Mouse (Mus musculus) stomach, embryonic 15.5 days (tissue): ENCODE measurements at regions not wholly inside any gene's neighbourhood (a gene's known extent, or its start where the extent isn't known, plus 50 kb on each side); places are given as distances from the start of the nearest gene placed in this dataset.

ENCODE experiments used
- ATAC-seq: fragments of 200-750 bp; cut with Nextera tagmentation; 2 replicates; pipeline ENCODE4 v1.8.0; 2017; ENCODE audit warnings: low read depth, moderate number of reproducible peaks, moderate TSS enrichment; ENCODE audit not compliant: insufficient read depth, low FRiP score
- H3K27ac ChIP-seq: fragments of 300-500 bp; sonication (generic); 2 replicates; pipeline ENCODE4 v1.5.1; 2015; ENCODE audit warnings: mild to moderate bottlenecking, inconsistent platforms
- H3K27me3 ChIP-seq: fragments of 300-500 bp; sonication (generic); replicated peaks from 2 replicates; pipeline ENCODE4 v1.6.1; 2015; ENCODE audit warnings: inconsistent platforms
- H3K36me3 ChIP-seq: fragments of 300-500 bp; sonication (generic); 2 replicates; pipeline ENCODE4 v1.6.1; 2015; ENCODE audit warnings: inconsistent platforms
- H3K4me1 ChIP-seq: fragments of 300-500 bp; sonication (generic); 2 replicates; pipeline ENCODE4 v1.6.1; 2015; ENCODE audit warnings: inconsistent platforms
- H3K4me2 ChIP-seq: fragments of 300-500 bp; sonication (generic); 2 replicates; pipeline ENCODE4 v1.6.1; 2015; ENCODE audit warnings: mild to moderate bottlenecking, inconsistent platforms
- H3K4me3 ChIP-seq: fragments of 300-500 bp; sonication (generic); replicated peaks from 2 replicates; pipeline ENCODE4 v1.5.1; 2015; ENCODE audit warnings: inconsistent platforms
- H3K9ac ChIP-seq: fragments of 300-500 bp; sonication (generic); 2 replicates; pipeline ENCODE4 v1.6.1; 2015; ENCODE audit warnings: inconsistent platforms
- H3K9me3 ChIP-seq: fragments of 300-500 bp; sonication (generic); 2 replicates; pipeline ENCODE4 v1.6.1; 2016; ENCODE audit warnings: inconsistent platforms
- WGBS: fragments of 180-500 bp; shearing (Covaris S2); methylation state at CpG from one replicate; pipeline ENCODE4 v1.1.7; 2015; 5-methylcytosine and 5-hydroxymethylcytosine counted together

DNA sequence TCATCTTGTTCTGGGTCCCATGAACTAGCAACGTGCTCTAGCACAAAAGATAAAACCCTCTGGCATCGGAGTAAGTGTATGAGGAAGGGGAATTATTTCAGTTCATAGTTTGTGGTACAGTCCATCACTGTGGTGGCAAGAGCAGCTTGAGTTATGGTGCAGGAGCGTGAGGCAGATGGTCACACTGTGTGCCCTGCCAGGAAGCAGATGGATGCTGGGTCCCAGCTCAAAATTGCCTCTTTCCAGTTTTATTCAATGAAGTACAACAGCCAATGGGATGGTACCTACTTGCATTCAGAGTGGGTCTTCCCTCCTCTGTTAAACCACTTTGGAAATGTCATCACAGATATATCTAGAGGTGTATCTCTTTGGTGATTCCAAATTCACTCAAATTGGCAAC lies 551.7 kb upstream of the Id4 start:
- ATAC-seq, result no peak
- Histone ChIP-seq H3K27me3 (no peaks in the 10 kb centered on the region), H3K4me1 (no peaks in the 10 kb centered on the region), H3K27ac (no peak overlapping the region), H3K4me3 (no peak overlapping the region), H3K4me2 (no peak overlapping the region), H3K9ac (no peak overlapping the region), H3K9me3 (no peaks in the 10 kb centered on the region), H3K36me3 (no peaks in the 10 kb centered on the region)
- 86% methylated on average over 3 of the region's 3 CpGs for WGBS

DNA sequence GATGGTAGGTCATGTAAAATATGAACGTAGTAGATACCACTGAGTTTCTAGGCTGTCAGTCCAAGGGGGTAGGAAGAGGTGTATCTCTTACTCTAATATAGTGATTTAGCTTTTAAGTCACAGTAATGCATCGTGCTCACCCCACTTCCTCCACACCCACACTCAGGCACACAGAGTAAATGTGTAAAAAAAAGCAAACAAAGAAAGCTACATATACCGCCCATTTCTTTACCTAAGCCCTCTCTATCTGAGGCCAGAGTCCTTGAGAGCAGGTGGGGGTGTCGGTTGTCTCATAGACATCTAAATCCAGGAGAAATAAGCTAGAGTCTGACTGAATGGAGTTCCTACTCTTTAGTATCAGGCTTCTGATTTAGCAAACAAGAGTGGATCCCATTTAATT lies 548.5 kb upstream of the Id4 start:
- no peaks in the 10 kb centered on the region for H3K36me3 ChIP-seq
- H3K9me3 ChIP-seq, result no peaks in the 10 kb centered on the region
- no peaks in the 10 kb centered on the region for H3K4me1 ChIP-seq
- ATAC-seq, result peak; percentile 92
- H3K4me3 ChIP-seq, result no peak overlapping the region
- H3K27me3 ChIP-seq, result no peaks in the 10 kb centered on the region
- 55% methylated on average over 4 of the region's 4 CpGs for WGBS
- H3K27ac ChIP-seq, result no peak overlapping the region
- H3K9ac ChIP-seq, result no peak overlapping the region
- no peak overlapping the region for H3K4me2 ChIP-seq

DNA sequence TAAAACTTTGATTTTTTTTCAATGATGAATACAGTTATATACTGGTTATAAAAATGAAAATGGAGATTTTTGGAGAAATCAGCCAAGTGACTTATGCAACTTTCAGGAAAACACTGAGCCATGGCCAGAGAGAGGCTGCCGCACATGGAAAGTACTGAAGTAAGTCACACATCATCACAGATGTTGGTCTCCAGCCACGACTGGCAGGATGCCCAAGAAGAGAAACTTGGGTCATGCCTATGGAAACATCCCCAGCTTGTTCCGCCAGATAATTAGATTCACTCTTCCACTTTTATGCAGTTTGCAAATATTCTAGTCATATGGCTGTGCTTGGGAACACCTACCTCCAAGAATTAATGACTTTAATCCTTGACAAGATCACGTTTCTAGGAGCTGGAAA lies 544.8 kb upstream of the Id4 start:
- no peak overlapping the region for H3K4me3 ChIP-seq
- H3K4me2 ChIP-seq, result no peak overlapping the region
- H3K9me3 ChIP-seq, result no peaks in the 10 kb centered on the region
- no peaks in the 10 kb centered on the region for H3K4me1 ChIP-seq
- no peak overlapping the region for H3K9ac ChIP-seq
- no peak for ATAC-seq
- 55% methylated on average over 4 of the region's 4 CpGs for WGBS
- no peak overlapping the region for H3K27ac ChIP-seq
- H3K27me3 ChIP-seq, result no peaks in the 10 kb centered on the region
- H3K36me3 ChIP-seq, result no peaks in the 10 kb centered on the region

DNA sequence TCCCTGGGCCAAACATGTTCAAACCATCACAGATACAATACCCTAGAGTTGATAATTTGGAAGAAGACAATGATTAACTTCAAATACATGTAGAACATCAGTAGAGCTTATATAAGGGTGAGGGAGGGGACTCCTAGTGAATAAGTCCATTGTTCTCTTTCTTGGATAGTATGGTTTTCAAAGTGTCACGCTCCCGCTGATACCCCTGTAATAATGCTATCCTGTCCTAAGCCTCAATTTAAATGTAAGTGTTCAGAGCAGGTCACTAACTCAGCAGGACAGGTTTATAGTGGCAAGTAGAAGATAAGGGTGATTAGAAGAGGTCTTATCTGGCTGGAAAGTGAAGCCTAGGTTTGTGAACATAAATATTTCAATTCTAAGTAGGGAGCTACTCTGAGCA lies 540.4 kb upstream of the Id4 start:
- H3K9ac ChIP-seq, result no peak overlapping the region
- no peak for ATAC-seq
- no peaks in the 10 kb centered on the region for H3K36me3 ChIP-seq
- no peaks in the 10 kb centered on the region for H3K27me3 ChIP-seq
- no peak overlapping the region for H3K27ac ChIP-seq
- WGBS, result 86% methylated on average over 2 of the region's 2 CpGs
- no peaks in the 10 kb centered on the region for H3K4me1 ChIP-seq
- no peak overlapping the region for H3K4me2 ChIP-seq
- H3K4me3 ChIP-seq, result no peak overlapping the region
- no peaks in the 10 kb centered on the region for H3K9me3 ChIP-seq

DNA sequence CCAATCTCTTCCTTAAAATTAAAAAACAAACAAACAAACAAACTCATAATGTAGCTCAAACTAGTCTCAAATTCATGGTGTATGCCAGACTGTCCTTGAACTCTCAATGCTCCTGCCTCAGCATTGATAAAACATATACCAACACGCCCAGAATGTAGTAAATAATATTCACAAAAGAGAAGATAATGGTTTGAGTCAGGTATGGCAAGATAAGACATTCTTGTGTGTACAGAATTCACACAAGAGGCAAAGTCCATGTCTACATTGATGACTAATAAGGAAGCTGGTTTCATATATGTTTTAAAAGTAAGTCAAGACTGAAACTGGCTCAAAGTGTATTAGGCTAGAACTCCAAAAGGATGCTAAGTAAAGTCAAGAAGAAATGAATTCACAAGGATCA lies 526.6 kb upstream of the Id4 start:
- Histone ChIP-seq H3K4me3 (no peak overlapping the region), H3K27me3 (no peaks in the 10 kb centered on the region), H3K36me3 (no peaks in the 10 kb centered on the region), H3K4me2 (no peak overlapping the region), H3K4me1 (no peaks in the 10 kb centered on the region), H3K9ac (no peak overlapping the region), H3K27ac (no peak overlapping the region), H3K9me3 (no peaks in the 10 kb centered on the region)
- no peak for ATAC-seq
- 43% methylated on average over 1 of the region's 1 CpGs for WGBS

DNA sequence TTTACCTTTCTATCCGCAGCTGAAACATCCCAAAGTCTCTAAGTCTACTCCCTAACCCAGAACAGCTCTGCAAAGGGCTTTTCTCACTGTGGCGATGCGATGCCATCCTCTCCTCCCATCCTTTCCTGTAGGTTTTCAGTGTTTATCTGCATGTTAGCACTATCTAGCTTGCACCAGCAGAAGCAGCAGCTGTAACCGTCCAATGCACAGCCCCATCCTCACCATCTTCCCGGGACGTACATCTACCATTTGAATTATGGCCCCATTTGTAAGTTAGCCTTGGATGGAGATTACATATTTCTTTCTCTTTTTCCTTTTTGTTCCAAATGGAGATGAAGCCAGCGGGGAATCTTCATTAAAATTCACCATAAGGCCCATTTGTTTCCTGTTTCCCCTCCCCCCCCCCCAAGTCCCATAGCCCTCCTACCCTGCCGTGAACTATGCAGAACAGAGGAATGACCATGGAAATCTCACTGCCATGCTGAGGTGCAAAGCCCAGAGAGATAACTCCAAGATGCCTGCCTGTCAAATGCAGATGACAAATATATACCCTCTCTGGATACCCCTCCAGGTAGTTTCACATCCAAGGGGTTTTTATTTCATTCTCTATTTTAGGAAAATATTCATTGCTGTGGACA lies 525.5 kb upstream of the Id4 start:
- no peak for ATAC-seq
- H3K36me3 ChIP-seq, result no peaks in the 10 kb centered on the region
- no peaks in the 10 kb centered on the region for H3K27me3 ChIP-seq
- no peak overlapping the region for H3K4me2 ChIP-seq
- WGBS, result 66% methylated on average over 8 of the region's 8 CpGs
- H3K9me3 ChIP-seq, result no peaks in the 10 kb centered on the region
- no peak overlapping the region for H3K27ac ChIP-seq
- no peak overlapping the region for H3K9ac ChIP-seq
- H3K4me3 ChIP-seq, result no peak overlapping the region
- no peaks in the 10 kb centered on the region for H3K4me1 ChIP-seq

DNA sequence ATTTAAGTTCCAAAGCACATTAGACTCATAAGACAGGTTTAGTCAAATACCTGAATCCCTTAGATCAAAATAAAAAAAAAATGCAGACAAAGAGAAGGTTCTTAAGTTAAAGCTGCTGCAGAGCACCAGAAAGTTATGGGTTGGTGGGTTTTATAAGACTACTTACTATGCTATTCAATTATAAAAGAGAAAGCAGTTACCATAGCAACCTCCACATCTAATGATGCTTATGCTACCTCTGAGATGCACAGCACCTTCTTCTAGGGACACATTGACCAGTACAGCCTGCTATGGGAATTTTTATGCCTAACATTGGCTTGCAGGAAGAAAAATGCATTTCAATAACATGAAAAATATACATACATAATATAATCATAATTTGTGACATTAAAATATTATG lies 512.1 kb upstream of the Id4 start:
- Histone ChIP-seq H3K4me2 (no peak overlapping the region), H3K4me1 (no peaks in the 10 kb centered on the region), H3K9me3 (no peaks in the 10 kb centered on the region), H3K36me3 (no peaks in the 10 kb centered on the region), H3K9ac (no peak overlapping the region), H3K27me3 (no peaks in the 10 kb centered on the region), H3K4me3 (no peak overlapping the region), H3K27ac (no peak overlapping the region)
- no peak for ATAC-seq

DNA sequence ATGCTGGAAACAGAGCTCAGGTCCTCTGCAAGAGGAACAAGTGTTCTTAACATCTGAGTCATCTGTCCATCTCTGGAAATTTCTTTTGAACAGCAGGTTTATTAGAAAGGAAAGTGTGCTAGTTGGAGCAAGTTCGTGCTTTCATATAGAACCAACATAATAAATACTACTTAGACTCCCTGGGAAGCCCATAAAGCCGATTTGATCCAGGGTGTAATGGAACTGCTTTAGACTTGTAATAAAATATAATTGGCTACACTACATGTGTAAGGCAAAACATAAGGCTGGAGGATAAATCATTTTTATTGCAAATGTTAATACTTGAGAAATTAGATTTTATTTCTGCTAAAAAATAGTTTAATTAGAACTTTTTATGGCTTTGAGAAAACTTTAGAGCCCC lies 510.0 kb upstream of the Id4 start:
- H3K27ac ChIP-seq, result no peak overlapping the region
- no peaks in the 10 kb centered on the region for H3K9me3 ChIP-seq
- ATAC-seq, result no peak
- no peaks in the 10 kb centered on the region for H3K36me3 ChIP-seq
- H3K4me3 ChIP-seq, result no peak overlapping the region
- no peak overlapping the region for H3K4me2 ChIP-seq
- no peaks in the 10 kb centered on the region for H3K4me1 ChIP-seq
- no peaks in the 10 kb centered on the region for H3K27me3 ChIP-seq
- no peak overlapping the region for H3K9ac ChIP-seq
- 79% methylated on average over 2 of the region's 2 CpGs for WGBS

DNA sequence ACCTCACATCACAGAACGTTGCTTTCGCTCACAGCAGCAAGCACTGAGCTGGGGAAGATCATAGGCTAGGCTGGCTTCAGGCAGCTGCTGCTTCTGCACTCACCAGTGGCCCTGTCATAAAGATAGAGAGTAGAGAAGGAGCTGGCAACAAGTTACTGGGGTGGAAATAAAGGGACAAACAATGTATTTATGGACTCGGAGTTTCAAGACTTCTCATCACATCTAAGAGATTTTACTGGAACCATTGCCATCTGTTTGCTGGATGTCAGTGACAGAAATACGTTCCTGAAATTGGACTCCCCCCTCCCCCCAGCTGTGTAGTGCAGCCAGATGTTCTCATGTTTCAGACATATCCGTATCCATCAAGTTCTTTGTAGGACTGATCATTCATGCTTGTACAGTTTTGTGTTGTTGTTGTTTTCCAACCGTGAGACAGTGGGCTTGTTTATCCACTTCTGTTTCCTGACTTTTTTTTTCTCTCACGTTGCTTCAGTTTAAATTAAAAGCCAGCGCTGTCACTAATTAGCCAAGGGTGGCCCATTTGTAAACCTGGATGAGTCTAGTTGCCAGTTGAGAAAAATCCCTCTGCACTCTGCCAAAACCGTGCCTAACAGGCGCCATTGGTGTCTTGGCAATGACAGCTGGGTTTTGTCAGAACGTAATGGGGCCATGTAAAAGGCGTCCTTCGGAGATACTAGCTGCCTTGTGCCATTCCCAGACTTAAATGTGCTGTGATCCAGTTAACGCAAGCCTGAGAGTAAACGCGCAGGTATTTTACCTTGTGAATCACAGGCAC lies 496.0 kb upstream of the Id4 start:
- H3K27ac ChIP-seq, result no peak overlapping the region
- H3K4me3 ChIP-seq, result no peak overlapping the region
- no peak overlapping the region for H3K4me2 ChIP-seq
- no peaks in the 10 kb centered on the region for H3K27me3 ChIP-seq
- no peaks in the 10 kb centered on the region for H3K36me3 ChIP-seq
- no peak overlapping the region for H3K9ac ChIP-seq
- 52% methylated on average over 16 of the region's 16 CpGs for WGBS
- no peaks in the 10 kb centered on the region for H3K9me3 ChIP-seq
- no peak for ATAC-seq
- H3K4me1 ChIP-seq, result no peaks in the 10 kb centered on the region

DNA sequence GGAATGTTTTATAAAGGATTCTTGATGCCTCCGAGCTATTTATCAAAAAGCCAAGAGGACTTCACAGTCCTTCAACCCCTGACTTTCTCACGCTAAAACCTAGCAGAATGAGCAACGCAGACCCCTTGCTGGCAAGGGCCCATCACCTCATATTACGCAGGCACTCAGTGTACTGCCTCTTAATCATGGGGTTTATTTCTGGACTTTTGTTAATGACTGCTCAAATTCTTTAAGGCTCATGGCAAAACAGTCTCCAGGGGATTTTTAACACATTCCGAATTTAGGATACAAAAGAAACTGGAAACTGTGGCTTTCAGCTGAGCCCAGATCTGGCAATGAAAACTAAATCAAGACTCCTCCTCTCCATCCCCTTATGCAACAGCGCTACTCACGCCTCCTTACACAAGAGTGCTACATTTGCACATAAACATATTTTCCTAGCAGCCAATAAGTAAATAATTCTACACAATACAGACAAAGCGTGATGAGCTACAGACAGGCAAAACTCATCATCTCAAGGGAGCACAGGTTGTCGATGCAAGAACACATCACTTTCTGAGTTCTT lies 492.0 kb upstream of the Id4 start:
- 72% methylated on average over 9 of the region's 9 CpGs for WGBS
- Histone ChIP-seq H3K4me1 (no peaks in the 10 kb centered on the region), H3K27me3 (no peaks in the 10 kb centered on the region), H3K4me3 (no peak overlapping the region), H3K9me3 (no peaks in the 10 kb centered on the region), H3K36me3 (no peaks in the 10 kb centered on the region), H3K9ac (no peak overlapping the region), H3K4me2 (no peak overlapping the region), H3K27ac (no peak overlapping the region)
- ATAC-seq, result no peak

DNA sequence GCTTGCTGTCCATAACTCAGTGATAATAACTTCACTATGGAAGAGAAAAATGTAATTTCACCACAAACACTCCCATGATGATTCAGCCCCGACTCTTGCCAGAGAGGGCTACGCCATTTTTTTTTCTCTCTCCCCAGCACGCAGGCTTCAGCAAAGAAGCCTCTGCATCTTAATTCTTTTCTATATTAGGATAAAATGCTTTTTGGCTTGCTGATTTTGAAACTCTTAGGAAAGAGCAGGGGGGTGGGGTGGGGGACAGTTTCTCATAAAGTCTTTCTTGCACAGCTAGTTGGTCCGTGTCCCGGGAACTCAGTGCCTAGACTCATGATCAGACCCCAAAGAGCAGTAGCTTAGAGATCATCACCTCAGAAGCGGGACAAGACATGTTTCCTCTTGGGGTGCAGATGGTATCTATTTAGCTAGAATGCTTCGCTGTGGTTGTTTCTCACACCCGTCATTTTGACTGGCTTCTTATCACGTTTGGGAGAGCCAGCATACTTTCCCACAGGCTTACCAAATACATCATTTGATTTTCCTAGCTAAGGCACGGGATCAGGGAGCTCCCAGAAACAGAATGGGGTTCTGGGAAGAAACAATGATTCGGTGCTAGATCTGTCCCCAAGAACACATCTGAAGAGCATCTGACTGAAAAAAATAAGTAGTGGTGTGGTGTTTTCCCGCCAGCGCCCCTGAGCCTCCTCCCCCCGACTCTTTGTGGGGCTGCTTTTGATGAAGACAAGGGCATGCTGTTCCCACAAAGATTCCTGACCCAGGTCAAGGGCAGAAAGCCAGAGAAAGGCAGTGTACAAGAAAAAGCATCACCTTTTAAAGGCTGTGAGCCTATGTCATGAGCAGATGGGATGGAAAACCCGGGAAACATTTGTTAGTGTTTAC lies 483.6 kb upstream of the Id4 start:
- Histone ChIP-seq H3K4me1 (peaks cover 6% of the 10 kb centered on the region; the same call in 1 of the 2 replicates), H3K4me2 (no peak overlapping the region), H3K9ac (no peak overlapping the region), H3K27ac (peak overlapping the region; percentile 76; the same call in 1 of the 2 replicates), H3K9me3 (no peaks in the 10 kb centered on the region), H3K36me3 (no peaks in the 10 kb centered on the region), H3K4me3 (no peak overlapping the region), H3K27me3 (no peaks in the 10 kb centered on the region)
- WGBS, result 48% methylated on average over 15 of the region's 15 CpGs
- ATAC-seq, result no peak
